Mouse (Mus musculus) heart, postnatal 0 days (tissue): Measurements from ENCODE around the gene Olfr1366.
"Not testable (repeated sequence)": the region's sequence is repeated elsewhere in the genome, so short reads cannot be mapped to it uniquely, and the experiment has no call there.

Source experiments
- CTCF ChIP-seq: IDR thresholded peaks from 2 replicates; pipeline ENCODE4 v1.5.1; 2016; ENCODE audit warnings: antibody characterized with exemption, control low read depth, low read depth
- EP300 ChIP-seq: IDR thresholded peaks from 2 replicates; pipeline ENCODE4 v1.6.1; 2016; ENCODE audit warnings: antibody characterized with exemption, low read depth

- not testable (repeated sequence) for TF ChIP-seq CTCF, EP300
Measured at GRCm38 (mm10) chr13:21501182-21501581, 41.4 kb downstream of the Olfr1366 start, which contains the start of gene Gm11273.
